Mouse (Mus musculus) C2C12 (cell line): ENCODE measurements at regions not wholly inside any gene's neighbourhood (a gene's known extent, or its start where the extent isn't known, plus 50 kb on each side); places are given as distances from the start of the nearest gene placed in this dataset.

Source experiments
- CTCF ChIP-seq: IDR thresholded peaks from one replicate; pipeline ENCODE4 v1.5.1; 2011; ENCODE audit not compliant: control insufficient read depth, insufficient read depth, insufficient read length
- MYOG ChIP-seq: IDR thresholded peaks from one replicate; pipeline ENCODE4 v1.6.1; 2011; ENCODE audit not compliant: control insufficient read depth, insufficient read length; ENCODE audit errors: extremely low read depth
- USF1 ChIP-seq: IDR thresholded peaks from one replicate; pipeline ENCODE4 v1.6.1; 2011; ENCODE audit warnings: low read depth, mild to moderate bottlenecking, control low read depth, moderate library complexity

DNA sequence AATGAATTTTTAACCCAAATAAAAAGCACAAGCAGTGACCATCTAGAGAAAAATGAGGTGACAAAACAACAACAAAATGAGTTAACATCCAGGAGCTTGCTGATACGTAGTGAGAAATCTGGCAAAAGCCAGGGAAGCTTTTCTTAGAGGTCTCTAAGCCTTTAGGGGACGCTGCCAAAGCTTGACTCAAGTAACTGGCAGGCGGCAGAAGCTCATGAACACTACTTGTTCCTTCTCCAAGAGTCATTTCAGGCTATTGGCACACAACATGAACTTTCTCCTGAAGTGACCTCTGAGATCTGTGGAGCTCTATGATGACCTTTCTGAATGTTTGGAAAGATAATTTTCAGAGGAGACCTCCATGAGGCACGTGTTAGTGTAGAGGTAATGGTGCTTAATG, 98.6 kb upstream of the Nova1 start:
- no peak for TF ChIP-seq CTCF
- TF ChIP-seq MYOG, result no peak
- TF ChIP-seq USF1, result no peak
